Mouse (Mus musculus): ENCODE results near the gene C1qtnf6.

Gene C1qtnf6

DNA sequence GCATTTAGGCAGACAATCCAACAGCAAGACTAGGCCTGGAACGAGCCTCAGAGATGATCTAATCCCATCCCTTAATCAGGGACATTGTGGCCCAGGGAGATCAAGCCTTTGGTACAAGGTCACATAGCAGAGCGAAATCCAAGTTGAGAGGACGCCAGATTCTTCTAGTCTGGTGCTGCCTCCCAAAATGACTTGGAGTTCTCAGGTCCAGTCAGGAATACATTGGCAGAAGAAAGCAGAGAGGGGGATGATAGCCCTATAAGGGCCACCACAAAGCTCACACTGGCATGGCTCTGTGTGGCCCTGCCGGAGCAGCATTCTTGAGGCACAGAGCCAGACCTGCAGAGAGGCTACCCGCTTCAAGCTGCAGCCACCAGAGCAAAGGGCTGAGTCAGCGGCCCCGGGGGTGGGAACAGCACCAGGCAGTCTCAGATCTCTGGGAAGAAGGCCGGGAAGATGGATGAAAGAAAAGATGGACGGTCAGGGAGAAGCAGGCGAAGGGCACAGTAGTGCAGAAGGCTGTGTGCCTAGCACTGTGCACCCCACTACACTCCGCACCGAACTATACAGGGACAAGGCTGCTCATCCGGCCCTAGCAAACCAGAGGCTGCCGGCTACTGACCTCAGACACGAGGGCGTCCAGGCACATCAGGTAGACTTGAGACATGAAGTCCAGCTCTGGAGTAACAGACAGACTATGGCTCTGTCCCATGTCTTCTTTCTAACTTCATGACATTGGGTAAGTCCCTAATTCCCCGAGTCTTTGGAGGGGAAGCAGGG lies at the start of gene C1qtnf6:
C1qtnf6 (minus strand) TSS at position 746 of the 780 bp plus-strand sequence.
- no peak for DNase-seq (ENCODE audit: low spot score in 2 of 2)

DNA sequence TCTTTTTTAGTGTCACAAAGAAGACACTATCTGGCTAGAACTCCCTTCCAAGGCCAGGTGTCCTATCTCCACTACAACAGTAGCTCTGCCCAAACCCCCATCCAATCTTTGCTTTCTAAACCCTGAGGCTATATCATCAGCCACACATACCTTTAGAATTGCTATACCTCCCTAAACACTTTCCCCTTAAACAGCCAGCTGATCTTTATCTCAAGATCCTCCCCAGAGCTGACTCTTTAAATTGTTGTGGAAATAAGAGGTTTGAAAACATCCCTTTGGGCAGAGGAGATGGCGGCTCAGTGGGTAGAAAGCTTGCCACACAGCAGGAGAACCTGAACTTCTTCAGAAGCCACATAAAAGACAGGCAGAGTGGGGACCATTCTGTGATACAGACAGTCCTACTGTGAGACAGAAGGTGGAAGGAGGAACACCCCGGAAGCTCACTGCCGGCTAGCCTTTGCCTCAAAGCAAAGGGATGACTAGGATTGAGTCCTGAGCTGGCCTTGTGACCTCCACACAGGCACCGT lies 45.1 kb upstream of the C1qtnf6 start:
- DNase-seq (ENCODE audit: low spot score in 2 of 2): no peak

DNA sequence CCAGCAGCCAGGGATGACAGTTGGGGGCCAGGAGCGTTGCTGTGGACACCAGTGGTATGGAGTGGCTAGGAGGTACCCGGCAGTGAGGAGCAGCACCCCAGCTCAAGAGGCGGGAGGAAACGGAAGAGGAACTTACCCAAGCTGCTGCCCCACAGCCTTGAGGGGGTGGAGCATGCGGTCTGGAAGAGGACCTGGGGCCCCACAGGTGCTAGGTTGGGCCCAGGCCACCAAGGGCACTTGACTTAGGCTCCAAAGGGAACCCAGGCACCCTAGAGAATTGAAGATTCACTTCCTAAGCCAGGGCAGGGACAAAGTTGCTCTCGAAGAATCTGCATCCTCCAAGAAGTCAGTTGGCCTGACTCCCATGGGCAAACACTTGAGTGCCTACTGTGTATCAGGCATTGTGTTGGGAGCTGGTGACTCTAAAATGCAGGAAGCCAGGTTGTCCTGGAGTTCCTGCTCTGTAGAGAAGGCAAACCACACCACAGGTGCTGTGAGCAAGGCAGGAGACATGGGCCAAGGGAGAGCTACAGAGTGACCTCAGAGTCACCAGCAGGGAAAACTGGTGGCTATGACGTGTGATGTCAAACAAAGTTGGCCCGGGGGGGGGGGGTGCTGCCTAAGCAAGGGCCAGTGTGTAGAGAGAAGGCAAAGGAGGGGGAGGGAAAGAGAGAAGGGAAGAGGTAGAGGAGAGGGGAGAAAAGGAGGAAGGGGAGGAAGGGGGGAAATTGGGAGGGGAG lies 41.6 kb upstream of the C1qtnf6 start, which contains the start of gene Rac2:
Rac2 (minus strand) TSS at position 126 of the 740 bp plus-strand sequence.
- peak; percentile 76 to 80 for DNase-seq (ENCODE audit: low spot score in 2 of 2)

DNA sequence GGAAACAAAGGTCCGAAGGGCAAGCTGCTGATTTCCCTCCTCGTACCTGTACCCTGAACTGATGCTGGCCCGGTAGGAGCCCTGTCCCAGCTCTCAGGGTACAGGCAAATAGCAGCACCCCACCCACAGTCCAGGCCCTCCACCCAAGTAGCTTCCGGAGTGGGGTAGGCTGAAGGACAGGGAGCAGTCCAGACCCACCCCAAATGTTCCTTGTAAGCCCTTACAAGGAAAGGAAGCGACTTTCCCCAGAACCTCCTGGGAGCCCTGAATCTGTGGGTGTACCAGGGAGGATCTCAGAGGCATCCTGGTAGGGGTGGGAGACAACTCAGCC lies 41.0 kb upstream of the C1qtnf6 start:
- no peak for DNase-seq (ENCODE audit: low spot score in 2 of 2)

DNA sequence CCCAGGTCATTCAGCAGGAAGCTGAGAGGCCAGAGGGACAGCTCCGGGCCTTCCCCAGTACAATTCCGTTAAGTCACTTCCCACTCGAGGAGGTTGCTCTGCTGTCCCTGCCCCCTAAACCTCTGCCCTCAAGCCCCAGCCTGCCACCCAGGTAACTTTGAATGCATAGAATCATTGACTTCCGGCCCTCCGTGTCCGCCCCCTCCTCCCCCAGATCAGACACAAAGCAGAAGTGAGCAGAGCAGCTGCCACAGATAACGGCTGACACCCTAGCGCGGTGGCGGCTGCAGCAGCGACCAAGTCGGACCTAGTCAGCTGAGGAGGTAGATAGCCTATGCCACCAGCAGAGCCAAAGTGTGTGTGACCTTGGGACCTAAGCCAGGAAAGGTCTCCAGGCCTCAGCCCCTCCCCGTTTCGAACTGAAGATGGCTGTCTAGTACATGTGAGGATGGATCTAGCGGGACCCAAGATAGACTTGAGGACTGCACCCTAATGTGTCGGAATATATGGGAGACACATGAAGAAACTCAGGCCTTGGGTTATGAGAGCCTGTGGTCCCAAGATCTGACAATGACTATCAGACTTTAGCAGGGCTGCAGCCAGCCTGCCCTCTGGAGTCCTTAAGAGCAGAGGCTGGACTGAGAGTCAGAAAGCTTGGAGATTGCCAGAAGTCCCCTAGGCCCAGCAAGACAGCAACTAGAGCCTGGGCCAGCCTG lies 40.5 kb upstream of the C1qtnf6 start:
- DNase-seq (ENCODE audit: low spot score in 2 of 2): peak; percentile 80 to 86

DNA sequence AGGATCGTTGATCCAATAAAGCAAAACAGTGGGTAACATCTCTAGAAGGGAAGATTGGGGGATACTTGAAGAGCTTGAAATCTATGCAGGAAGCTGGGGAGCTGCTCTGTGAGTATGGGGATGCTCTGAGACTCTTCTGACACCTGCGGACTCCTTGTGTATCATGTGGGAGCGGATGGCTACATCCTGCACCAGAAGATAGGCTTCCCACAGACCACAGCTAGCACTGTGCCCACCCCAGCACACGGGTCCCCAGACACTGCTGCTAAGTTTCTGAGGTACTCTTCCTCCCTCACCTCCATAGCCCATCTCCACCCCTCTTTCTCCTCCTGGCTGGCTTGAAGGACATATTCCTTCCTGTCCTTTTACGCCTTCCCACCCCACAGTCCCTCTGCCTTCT lies 39.0 kb upstream of the C1qtnf6 start:
- DNase-seq (ENCODE audit: low spot score in 2 of 2): no peak

DNA sequence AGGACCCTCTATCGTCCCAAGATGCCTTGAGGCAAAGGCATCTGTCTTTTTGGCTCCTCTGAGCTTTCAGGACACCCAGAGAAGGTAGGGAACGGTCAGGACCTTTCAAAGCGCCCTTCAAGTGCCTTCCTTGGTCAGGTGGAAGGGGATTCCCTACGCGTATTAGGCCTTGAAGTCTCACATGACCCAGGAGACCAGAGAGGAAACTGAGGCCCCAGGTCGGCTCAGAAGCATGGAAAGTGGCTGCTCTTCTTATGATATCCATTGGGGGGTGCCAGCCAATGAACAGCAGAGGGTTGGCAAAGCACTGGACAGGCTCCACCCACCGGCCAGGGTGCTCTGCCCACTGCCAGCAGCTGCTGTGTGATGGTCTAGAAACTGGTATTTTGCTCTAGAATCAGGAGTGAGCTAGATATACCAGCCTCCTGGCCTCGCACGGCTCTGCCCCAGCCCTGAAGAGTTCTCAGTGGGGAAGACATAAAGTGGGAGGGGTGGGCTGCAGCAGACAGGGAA lies 36.4 kb upstream of the C1qtnf6 start:
- DNase-seq (ENCODE audit: low spot score in 2 of 2): no peak

DNA sequence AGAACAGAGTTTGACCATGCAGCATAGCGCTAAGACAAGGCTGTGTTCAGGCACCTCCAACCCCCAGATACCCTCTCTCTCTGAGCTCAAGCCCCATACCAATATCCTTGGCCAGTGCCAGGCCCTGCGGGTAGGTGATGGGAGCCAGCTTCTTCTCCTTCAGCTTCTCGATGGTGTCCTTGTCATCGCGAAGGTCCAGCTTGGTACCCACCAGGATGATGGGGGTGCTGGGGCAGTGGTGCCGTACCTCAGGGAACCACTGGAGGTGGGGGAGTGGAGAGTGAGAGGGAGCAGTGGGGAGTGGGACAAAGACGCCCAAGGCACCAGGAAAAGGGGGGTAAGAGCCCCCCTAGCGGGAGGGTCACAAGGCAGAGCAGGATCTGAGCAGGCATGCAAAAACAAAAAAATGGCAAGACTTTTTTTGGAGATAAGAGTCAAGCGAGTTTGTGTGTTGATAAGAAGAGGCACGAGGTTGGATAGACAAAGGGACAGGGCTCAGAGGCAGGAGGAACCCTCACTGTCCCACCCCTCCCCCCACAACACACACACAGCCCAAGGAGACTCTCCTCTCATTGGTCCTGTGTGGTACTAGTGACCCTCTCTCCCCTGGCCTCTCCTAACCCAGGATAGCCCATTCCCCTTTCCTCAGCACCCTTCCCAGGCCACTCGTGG lies 33.7 kb upstream of the C1qtnf6 start:
- no peak for DNase-seq (ENCODE audit: low spot score in 2 of 2)

DNA sequence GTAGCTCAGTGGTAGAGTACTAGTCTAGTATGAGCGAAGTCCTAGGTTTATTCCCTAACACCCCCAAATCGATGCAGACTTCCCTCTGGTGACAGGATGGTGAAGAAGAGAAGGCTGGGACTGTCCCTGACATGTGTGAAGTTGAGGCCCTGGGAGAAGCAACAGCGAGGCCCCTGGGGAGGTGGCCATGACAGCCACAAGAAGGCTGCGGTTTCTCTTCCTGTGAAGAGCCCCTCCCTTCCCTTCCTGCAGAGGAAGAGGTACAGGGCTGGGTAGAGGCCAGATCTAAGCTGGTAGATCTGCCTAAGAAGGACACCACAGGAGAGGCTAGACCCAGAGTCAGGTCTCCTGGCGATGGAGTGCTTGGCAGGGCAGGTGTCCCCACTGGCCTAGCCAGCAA lies 32.7 kb upstream of the C1qtnf6 start:
- DNase-seq (ENCODE audit: low spot score in 2 of 2): peak; percentile 83 to 85

DNA sequence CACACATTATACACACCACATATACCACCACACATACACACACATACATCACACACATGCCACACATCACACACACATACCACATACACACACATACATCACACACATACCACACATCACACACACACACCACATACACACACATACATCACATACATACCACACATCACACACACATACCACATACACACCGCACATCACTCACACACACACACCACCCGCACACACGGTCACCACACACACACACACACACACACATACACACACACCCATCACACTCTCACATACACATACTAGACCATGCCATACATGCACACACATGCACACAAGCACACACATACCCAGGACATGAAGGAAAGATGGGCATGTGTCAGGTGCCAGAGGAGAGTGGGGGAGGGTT lies 32.1 kb upstream of the C1qtnf6 start:
- no peak for DNase-seq (ENCODE audit: low spot score in 2 of 2)

DNA sequence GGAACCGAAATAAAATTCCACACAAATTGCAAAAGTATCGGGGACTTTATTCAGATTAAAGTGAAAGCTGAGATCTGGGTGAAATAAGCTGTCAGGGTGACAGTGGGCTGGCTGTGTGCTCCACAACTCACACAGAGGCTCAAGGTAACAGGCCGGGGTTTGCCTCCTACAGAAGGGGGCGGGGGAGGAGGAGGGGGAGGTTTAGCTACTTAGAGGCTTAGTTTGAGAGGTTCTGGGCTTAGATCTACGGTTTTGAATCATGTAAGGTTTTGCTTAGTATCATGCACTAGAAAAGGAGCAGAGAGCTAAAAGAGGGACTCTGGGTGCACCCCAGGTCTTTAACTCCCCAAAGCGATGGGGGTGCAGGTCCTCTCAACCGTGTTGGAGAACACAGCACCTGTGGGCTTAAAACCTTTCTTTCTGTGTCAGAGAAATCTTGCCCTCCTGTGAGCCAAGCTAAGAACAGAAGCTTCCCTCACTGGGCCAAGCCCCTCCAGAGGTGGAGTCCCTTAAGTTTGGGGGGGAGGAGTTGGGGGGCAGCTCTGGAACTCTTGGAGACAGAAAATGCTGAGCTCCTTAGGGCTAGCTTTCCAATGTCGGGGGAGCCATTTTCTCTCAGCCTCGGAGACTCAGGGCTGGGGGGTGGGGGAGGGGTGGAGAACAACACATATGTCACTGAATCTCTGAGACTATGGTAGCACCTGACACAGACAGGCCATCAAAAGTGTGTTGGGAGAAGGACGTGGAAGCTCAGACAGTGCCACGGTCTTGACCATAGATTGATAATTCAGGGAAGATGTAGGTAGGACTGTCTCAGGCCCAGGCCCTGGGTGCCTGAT lies 28.1 kb upstream of the C1qtnf6 start:
- no peak for DNase-seq (ENCODE audit: low spot score in 2 of 2)

DNA sequence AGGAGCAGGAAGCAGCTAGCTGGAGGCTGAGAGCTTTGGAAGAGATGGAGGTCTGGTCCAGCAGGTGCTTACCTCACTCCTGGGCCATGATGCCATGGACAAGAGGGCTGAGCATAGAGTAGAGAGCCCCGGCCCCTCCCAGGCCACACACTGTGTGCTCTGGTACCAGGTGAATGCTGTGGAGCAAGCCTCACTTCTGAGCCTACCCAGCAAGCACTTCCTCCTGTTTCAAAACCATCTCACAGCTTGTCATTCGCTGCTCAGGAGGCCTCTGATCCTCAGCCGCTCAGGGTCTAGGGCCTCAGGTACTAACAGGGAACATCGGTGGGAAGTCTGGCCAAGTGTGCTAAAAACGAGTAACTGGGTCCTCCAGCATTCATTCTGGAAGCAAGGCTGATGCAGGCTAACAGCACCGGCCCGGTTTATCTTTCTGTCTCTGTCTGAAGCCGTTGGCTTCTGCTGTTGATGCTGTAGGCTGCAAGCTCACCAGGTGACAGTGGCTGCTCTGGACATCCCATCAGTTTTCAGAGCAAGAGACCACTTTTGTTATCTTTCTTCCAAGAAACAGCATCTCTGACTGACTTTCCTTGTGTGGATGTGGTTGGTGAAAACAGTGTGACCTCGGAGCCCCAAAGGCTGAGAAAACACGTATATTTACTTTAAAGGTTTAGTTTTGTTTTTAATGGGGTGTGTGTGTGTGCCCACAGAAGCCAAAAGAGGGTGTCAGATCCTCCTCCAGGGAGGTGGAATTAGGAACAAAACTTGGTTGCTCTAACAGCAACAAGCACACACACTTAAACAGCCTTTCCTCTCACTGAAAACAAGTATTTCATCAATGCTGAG lies 26.7 kb upstream of the C1qtnf6 start:
- DNase-seq (ENCODE audit: low spot score in 2 of 2): no peak

DNA sequence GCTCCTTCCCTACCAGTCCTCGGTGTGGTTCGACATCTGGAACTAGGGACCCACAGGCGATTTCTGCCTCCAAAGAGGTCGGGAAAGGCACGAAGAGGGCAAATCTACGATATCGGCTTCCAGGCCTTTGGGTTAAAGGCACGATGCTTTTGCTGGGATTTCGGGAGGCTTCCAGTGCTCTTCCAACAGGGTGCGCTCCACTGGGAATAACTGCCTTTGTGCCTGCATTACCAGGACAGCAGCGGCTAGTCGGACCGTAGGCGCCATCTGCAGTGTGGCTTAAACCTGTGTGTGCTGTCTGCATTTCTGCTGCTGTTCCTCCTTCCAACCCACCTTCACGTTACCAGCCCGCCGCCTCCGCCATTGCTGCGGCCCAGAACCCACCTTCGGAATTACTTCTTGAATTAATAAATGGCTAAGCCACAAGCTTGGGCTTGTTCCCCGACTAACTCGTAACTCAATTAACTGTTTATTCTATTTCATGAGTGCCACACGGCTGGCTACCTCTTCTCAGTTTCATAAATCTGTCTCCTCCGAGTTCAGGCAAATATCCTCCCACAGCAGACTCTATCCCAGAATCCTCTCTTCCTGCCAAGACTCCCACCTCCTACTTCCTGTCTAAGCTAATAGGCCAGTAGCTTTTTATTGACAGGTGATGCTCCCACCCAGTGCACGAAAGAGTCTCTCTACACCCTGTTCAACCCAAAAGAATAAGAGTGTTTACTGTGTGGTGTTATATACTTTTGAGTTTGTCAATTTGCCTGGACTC lies 23.5 kb upstream of the C1qtnf6 start:
- DNase-seq (ENCODE audit: low spot score in 2 of 2): no peak

DNA sequence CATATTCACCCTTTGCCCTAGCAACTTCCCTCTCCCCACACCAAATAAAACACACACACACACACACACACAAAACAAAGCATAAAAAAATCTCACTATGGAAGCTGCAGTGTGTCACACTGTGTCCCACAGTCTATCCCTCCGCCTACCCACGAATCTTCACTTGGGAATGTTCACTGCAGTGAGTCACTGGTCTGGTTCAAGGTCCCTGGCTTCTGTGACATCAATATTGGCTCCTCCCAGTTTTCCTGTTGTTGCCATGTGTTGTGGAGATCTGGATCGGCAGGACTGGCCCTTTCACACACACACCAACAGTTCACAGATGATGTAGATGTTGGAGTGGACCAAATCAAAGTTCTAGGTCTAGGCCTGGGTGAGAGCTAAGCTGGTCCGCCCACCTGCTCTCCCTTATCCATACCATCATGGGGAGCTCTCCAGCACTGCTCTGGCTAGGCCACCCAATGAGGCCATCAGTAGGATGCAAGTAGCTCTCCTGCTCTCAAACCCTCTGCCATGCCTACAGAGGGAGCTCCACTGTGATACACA lies 18.0 kb upstream of the C1qtnf6 start:
- no peak for DNase-seq (ENCODE audit: low spot score in 2 of 2)

DNA sequence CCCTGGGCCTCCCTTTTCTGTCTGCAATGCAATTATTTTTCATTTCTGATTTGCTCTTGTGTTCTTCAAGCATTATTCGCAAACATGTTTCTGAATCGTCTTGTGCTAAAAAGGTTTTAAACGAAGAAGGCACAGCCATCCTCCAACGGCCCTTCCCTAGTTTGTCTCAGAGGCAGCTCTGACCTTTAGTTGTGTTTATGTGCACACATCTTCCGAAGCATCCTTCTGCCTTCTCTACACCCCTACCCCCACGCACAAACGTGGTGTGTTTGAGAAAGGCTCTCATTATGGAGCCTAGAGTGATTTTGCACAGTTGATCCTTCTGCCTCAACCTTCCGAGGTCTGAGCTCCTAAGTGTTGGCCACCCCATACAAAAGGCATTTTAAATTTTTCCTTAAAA lies 17.5 kb upstream of the C1qtnf6 start:
- DNase-seq (ENCODE audit: low spot score in 2 of 2): no peak

DNA sequence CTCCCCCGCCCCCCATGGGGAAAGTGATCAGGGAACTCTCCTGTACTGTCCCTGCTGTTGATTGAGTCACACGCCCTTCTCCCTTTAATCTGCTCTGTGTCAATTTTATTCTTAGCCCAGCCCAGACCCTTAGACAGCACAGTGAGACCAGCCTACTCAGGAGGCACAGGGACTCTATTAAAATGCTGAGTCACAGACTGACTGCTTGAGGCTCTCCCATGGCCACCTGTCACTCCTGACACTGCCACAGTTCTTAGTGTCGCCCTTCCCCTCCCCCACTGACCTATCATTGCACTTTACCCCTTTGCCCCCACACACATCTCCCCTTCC lies 17.1 kb upstream of the C1qtnf6 start:
- no peak for DNase-seq (ENCODE audit: low spot score in 2 of 2)

DNA sequence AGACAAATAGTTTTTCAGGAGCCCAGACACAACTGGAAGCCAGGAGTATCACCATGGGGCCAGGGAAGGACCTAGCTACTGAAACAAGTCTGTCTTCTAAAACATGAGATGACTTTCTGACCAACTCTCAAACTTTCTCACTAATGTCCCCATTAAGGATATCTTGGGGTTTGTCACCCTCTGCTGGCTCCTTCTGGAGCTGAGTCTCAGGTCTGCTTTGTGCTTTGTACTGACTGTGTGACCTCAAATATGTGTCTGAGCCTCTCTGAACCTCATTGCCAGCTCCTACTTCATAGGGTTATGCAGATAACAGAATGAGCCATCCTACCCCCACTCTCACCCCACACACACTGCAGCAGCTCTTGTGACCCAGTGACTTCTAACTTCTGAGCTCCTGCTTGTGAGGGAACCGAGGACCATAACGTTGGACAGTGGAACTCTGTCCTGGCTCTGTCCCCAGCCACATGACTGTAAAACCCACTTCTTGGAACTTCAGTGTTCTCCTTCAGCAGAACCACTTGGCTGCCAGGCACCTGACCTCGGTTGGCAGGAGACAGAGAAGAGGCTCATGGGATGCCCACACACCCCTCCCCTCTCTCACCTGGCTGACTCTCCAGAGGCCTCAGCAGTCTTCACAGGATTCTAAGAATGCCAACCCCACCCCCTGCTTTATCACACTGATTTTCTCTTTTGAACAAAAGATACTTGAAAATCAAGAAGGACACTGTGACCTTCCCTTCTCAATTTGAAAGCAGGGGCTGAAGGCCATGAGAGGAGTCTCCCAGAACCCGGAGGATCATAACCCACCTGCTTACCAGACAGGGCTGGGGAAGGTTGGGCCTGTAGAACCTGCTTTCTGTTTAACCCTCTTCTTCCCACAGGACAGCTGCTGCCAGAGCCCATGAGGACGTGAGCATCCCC lies 16.5 kb upstream of the C1qtnf6 start:
- peak in 1 of 2 experiments; percentile 50 for DNase-seq (ENCODE audit: low spot score in 2 of 2)

DNA sequence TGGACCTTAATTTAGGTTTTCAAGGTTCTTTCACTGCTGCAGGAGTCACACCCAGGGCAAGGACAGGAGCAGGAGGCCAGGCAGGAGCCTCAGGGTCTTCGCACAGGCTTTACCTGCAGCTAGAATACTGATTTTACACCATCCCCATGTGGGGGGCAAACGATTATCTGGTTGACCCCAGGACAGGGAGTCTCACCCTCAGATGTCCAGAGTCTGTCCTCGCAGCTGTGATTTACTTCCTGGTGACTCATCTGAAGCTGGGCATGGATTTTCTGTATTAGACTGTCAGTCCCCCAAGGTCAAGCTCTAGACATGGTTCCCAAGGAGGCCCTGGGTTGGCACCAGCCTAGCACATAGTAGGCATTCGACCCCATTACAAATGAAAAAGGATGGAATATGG lies 14.8 kb upstream of the C1qtnf6 start:
- DNase-seq (ENCODE audit: low spot score in 2 of 2): no peak
